Mouse (Mus musculus) liver, embryonic 16.5 days (tissue): ENCODE results near the gene Mblac1. TPM values are rescaled to one million over a fixed set of nuclear protein-coding genes. Genes with fewer than 3 reads are reported as not detected.

Source experiments
- ATAC-seq: fragments of 200-750 bp; cut with Nextera tagmentation; 2 replicates; pipeline ENCODE4 v1.8.0; 2017; ENCODE audit warnings: low read depth, mild to moderate bottlenecking, moderate number of reproducible peaks, moderate library complexity
- H3K27ac ChIP-seq: fragments of 300-500 bp; sonication (generic); 2 replicates; pipeline ENCODE4 v1.5.1; 2014; ENCODE audit warnings: mild to moderate bottlenecking, low read length
- H3K27me3 ChIP-seq: fragments of 300-500 bp; sonication (generic); 2 replicates; pipeline ENCODE4 v1.6.1; 2014; ENCODE audit warnings: low read depth, low read length, mixed read lengths; ENCODE audit not compliant: control insufficient read depth, insufficient read depth
- H3K36me3 ChIP-seq: fragments of 300-500 bp; sonication (generic); 2 replicates; pipeline ENCODE4 v1.6.1; 2014; ENCODE audit warnings: mild to moderate bottlenecking; ENCODE audit not compliant: control insufficient read depth, insufficient read depth
- H3K4me1 ChIP-seq: fragments of 300-500 bp; sonication (generic); 2 replicates; pipeline ENCODE4 v1.6.1; 2014; ENCODE audit warnings: low read depth, low read length, mixed read lengths; ENCODE audit not compliant: control insufficient read depth
- H3K4me2 ChIP-seq: fragments of 300-500 bp; sonication (generic); 2 replicates; pipeline ENCODE4 v1.6.1; 2014; ENCODE audit warnings: low read depth, low read length, mixed read lengths
- H3K4me3 ChIP-seq: fragments of 300-500 bp; sonication (generic); 2 replicates; pipeline ENCODE4 v1.5.1; 2014; ENCODE audit warnings: low read depth, mild to moderate bottlenecking, low read length
- H3K9ac ChIP-seq: fragments of 300-500 bp; sonication (generic); 2 replicates; pipeline ENCODE4 v1.6.1; 2014; ENCODE audit warnings: low read depth, low read length
- H3K9me3 ChIP-seq: fragments of 300-500 bp; sonication (generic); replicated peaks from 2 replicates; pipeline ENCODE4 v1.6.1; 2016; ENCODE audit warnings: low read length; ENCODE audit not compliant: control insufficient read depth
- WGBS: fragments of 180-500 bp; shearing (Covaris S2); extraction: QIAGEN DNeasy Blood & Tissue Kit; methylation state at CpG from one replicate; pipeline ENCODE4 v1.1.7; 2014; ENCODE audit not compliant: insufficient replicate concordance; 5-methylcytosine and 5-hydroxymethylcytosine counted together
- microRNA counts: library from miRNA; unstranded; fragments of <30 nt; microRNA quantifications from one replicate; lab custom pipeline; 2016
- microRNA-seq: library from miRNA; unstranded; fragments of <30 nt; microRNA quantifications from one replicate; pipeline ENCODE4, GENCODE M21; 2016
- polyA plus RNA-seq: library from polyadenylated mRNA; unstranded; fragments of >200 nt; fragmentation: Nextera tagmentation; extraction: Ambion mirVana; gene quantifications from 2 replicates; pipeline ENCODE4 v1.2.1, GENCODE M21; 2015

Gene Mblac1
- polyA plus RNA-seq, 1 experiment from 2014 or later, result 2.2 TPM

- Histone ChIP-seq H3K27me3 (no peaks in the 10 kb centered on the region), H3K36me3 (no peaks in the 10 kb centered on the region), H3K27ac (no peak overlapping the region), H3K9ac (no peak overlapping the region), H3K4me1 (peaks cover under 1% of the 10 kb centered on the region; the same call in 1 of the 2 replicates), H3K9me3 (no peaks in the 10 kb centered on the region), H3K4me2 (no peak overlapping the region), H3K4me3 (no peak overlapping the region)
- WGBS, result 12% methylated on average over 2 of the region's 2 CpGs
- ATAC-seq, result no peak
Observed at GRCm38 (mm10) chr5:138227367-138227766, 33.3 kb downstream of the Mblac1 start.

GRCm38 (mm10) chr5:138228026-138228425 lies 33.9 kb downstream of the Mblac1 start:
- Histone ChIP-seq H3K4me1 (no peaks in the 10 kb centered on the region), H3K9ac (no peak overlapping the region), H3K36me3 (no peaks in the 10 kb centered on the region), H3K4me3 (no peak overlapping the region), H3K9me3 (no peaks in the 10 kb centered on the region), H3K4me2 (no peak overlapping the region), H3K27ac (no peak overlapping the region), H3K27me3 (no peaks in the 10 kb centered on the region)
- 23% methylated on average over 3 of the region's 3 CpGs for WGBS
- no peak for ATAC-seq

- Histone ChIP-seq H3K27ac (no peak overlapping the region), H3K9me3 (no peaks in the 10 kb centered on the region), H3K4me1 (no peaks in the 10 kb centered on the region), H3K4me2 (no peak overlapping the region), H3K27me3 (no peaks in the 10 kb centered on the region), H3K4me3 (no peak overlapping the region), H3K9ac (no peak overlapping the region), H3K36me3 (no peaks in the 10 kb centered on the region)
- no peak for ATAC-seq
- 77% methylated on average over 3 of the region's 3 CpGs for WGBS
Observed at GRCm38 (mm10) chr5:138229511-138229910, 35.4 kb downstream of the Mblac1 start.

GRCm38 (mm10) chr5:138233778-138234177 lies 39.7 kb downstream of the Mblac1 start:
- Histone ChIP-seq H3K36me3 (no peaks in the 10 kb centered on the region), H3K4me1 (no peaks in the 10 kb centered on the region), H3K4me3 (no peak overlapping the region), H3K9ac (no peak overlapping the region), H3K27ac (no peak overlapping the region), H3K9me3 (no peaks in the 10 kb centered on the region), H3K4me2 (no peak overlapping the region), H3K27me3 (no peaks in the 10 kb centered on the region)
- no peak for ATAC-seq
- WGBS, result 71% methylated on average over 2 of the region's 2 CpGs

- no peaks in the 10 kb centered on the region for H3K9me3 ChIP-seq
- no peak overlapping the region for H3K9ac ChIP-seq
- H3K36me3 ChIP-seq, result no peaks in the 10 kb centered on the region
- peak; percentile 53 for ATAC-seq
- H3K27ac ChIP-seq, result no peak overlapping the region
- H3K4me1 ChIP-seq, result no peaks in the 10 kb centered on the region
- H3K27me3 ChIP-seq, result no peaks in the 10 kb centered on the region
- H3K4me2 ChIP-seq, result no peak overlapping the region
- no peak overlapping the region for H3K4me3 ChIP-seq
Observed at GRCm38 (mm10) chr5:138234224-138234623, 40.1 kb downstream of the Mblac1 start.

- 11% methylated on average over 2 of the region's 2 CpGs for WGBS
- H3K27me3 ChIP-seq, result no peaks in the 10 kb centered on the region
- ATAC-seq, result no peak
- H3K36me3 ChIP-seq, result no peaks in the 10 kb centered on the region
- H3K27ac ChIP-seq, result no peak overlapping the region
- H3K4me2 ChIP-seq, result no peak overlapping the region
- H3K9ac ChIP-seq, result no peak overlapping the region
- H3K4me1 ChIP-seq, result no peaks in the 10 kb centered on the region
- no peak overlapping the region for H3K4me3 ChIP-seq
- no peaks in the 10 kb centered on the region for H3K9me3 ChIP-seq
Observed at GRCm38 (mm10) chr5:138241511-138241910, 47.4 kb downstream of the Mblac1 start.

MicroRNA genes within 50 kb of the gene (microRNA counts, 519-probe panel; counts per million panel counts)
- microRNA mmu-miR-106b (lab: Ali Mortazavi, UCI) (3,280 counts per million, percentile 89 among the panel's probes with 10 or more counts), microRNA mmu-miR-25 (lab: Ali Mortazavi, UCI) (4,144 counts per million, percentile 97 among the panel's probes with 10 or more counts), microRNA mmu-miR-93 (lab: Ali Mortazavi, UCI) (3,361 counts per million, percentile 89 among the panel's probes with 10 or more counts)

Small RNA genes within 50 kb of the gene (microRNA-seq; reads per million reads assigned to microRNA genes)
- gene Mir106b, result 10,550 reads per million, percentile 93 among the genes with 10 or more reads in this experiment
- gene Mir25, result 1,173 reads per million, percentile 78 among the genes with 10 or more reads in this experiment
- 16,767 reads per million, percentile 95 among the genes with 10 or more reads in this experiment for gene Mir93

Other genes starting within 250 kb of the Mblac1 start
- not detected in 2 replicates for gene Gjc3, start 231.2 kb upstream of the Mblac1 start, polyA plus RNA-seq
- 39.1 and 54.9 TPM in 2 replicates for gene Azgp1, start 212.8 kb upstream of the Mblac1 start, polyA plus RNA-seq
- gene Smok3a, start 173.1 kb upstream of the Mblac1 start, polyA plus RNA-seq, result not detected in 2 replicates
- not detected in 2 replicates for gene Smok3b, start 172.9 kb upstream of the Mblac1 start, polyA plus RNA-seq
- not detected in 2 replicates for gene Smok3c, start 141.1 kb upstream of the Mblac1 start, polyA plus RNA-seq
- gene Zkscan1, start 109.2 kb upstream of the Mblac1 start, polyA plus RNA-seq, result 3.9 and 4.4 TPM in 2 replicates
- 14.6 and 15.1 TPM in 2 replicates for gene Zscan21, start 77.4 kb upstream of the Mblac1 start, polyA plus RNA-seq
- 5.0 and 5.1 TPM in 2 replicates for gene Zfp113, start 38.6 kb upstream of the Mblac1 start, polyA plus RNA-seq
- gene Cops6, start 33.2 kb upstream of the Mblac1 start, polyA plus RNA-seq, result 153 and 154 TPM in 2 replicates
- 5.6 and 5.9 TPM in 2 replicates for gene Ap4m1, start 22.3 kb upstream of the Mblac1 start, polyA plus RNA-seq
- 152 and 162 TPM in 2 replicates for gene Mcm7, start 21.9 kb upstream of the Mblac1 start, polyA plus RNA-seq
- 32.6 and 32.9 TPM in 2 replicates for gene Taf6, start 6.9 kb upstream of the Mblac1 start, polyA plus RNA-seq
- gene Cnpy4, start 6.8 kb upstream of the Mblac1 start, polyA plus RNA-seq, result 12.0 and 13.6 TPM in 2 replicates
- gene Nxpe5, start 31.6 kb downstream of the Mblac1 start, polyA plus RNA-seq, result 0.09 and 0.18 TPM in 2 replicates
- gene Lamtor4, start 61.2 kb downstream of the Mblac1 start, polyA plus RNA-seq, result 30.9 and 31.7 TPM in 2 replicates
- 2.1 and 3.1 TPM in 2 replicates for gene BC037034, start 69.7 kb downstream of the Mblac1 start, polyA plus RNA-seq
- 0.22 TPM in 1 of 2 replicates, not detected in the other for gene Gal3st4, start 78.5 kb downstream of the Mblac1 start, polyA plus RNA-seq
- gene Gm43720, start 85.6 kb downstream of the Mblac1 start, polyA plus RNA-seq, result not detected in 2 replicates
- gene Gpc2, start 85.7 kb downstream of the Mblac1 start, polyA plus RNA-seq, result 0.51 and 0.74 TPM in 2 replicates
- gene Stag3, start 85.9 kb downstream of the Mblac1 start, polyA plus RNA-seq, result 1.2 and 1.5 TPM in 2 replicates
- 0.53 and 0.87 TPM in 2 replicates for gene Pvrig, start 147.6 kb downstream of the Mblac1 start, polyA plus RNA-seq
- gene Zfp157, start 247.2 kb downstream of the Mblac1 start, polyA plus RNA-seq, result 4.8 and 5.3 TPM in 2 replicates